Mouse (Mus musculus) skeletal muscle tissue, adult 2 months (tissue): ENCODE results near the gene Wnt10b.
A peak's percentile ranks its signal among the peaks of the same experiment; 100 is the strongest.
"Not testable (repeated sequence)": the region's sequence is repeated elsewhere in the genome, so short reads cannot be mapped to it uniquely, and the experiment has no call there.

Experiments
- DNase-seq: peaks from one replicate; pipeline ENCODE4 v3.0.0-alpha.2; 2012; ENCODE audit warnings: low read depth, low spot score

Gene Wnt10b

DNA sequence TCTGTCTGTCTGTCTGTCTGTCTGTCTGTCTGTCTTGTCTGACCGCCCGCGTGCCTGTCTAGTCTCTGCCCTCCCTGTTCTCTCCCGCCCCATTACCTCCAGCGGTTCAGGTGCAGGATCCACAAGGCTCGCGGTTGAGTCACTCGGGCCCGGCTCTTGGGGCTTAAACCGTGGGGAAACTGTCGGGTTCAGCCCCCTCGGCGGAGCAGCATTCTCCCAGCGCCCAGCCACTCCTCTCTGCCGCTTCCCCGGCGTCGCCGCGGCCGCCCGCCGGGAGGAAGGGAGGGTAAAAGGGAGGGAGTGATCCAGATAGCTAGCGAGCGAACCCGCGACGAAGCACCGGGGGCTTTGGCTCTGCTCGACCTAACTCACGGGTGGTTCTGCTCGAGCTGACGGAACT is at the start of gene Wnt10b:
Gene Wnt10b, minus strand, starts transcription at position 389 of the 400 bp plus-strand sequence.
- DNase-seq, result no peak

GRCm38 (mm10) chr15:98827611-98828011 is 49.7 kb upstream of the Wnt10b start:
- DNase-seq, result no peak

- no peak for DNase-seq
These were observed 45.5 kb upstream of the Wnt10b start for GRCm38 (mm10) chr15:98823434-98823833.

- no peak for DNase-seq
These were observed 44.2 kb upstream of the Wnt10b start for GRCm38 (mm10) chr15:98822147-98822546.

DNA sequence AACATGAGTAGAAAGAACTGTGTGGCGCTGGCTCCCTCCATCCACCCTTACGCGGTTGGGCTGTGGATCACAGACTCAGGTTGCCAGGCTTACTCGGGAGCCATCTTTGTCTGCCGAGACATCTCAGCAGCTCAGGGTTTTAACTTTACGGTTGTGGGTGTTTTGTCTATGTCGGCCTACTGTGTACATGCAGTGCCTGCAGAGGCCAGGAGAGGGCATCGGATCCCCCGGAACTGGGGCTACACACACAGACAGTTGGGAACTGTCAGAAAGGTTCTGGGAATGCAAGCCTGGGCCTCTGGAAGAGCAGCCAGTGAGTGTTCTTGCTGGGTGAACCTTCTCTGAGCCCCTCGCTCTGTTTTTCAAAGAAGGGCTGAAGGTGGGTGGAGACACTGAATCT is 43.5 kb upstream of the Wnt10b start:
- no peak for DNase-seq

DNA sequence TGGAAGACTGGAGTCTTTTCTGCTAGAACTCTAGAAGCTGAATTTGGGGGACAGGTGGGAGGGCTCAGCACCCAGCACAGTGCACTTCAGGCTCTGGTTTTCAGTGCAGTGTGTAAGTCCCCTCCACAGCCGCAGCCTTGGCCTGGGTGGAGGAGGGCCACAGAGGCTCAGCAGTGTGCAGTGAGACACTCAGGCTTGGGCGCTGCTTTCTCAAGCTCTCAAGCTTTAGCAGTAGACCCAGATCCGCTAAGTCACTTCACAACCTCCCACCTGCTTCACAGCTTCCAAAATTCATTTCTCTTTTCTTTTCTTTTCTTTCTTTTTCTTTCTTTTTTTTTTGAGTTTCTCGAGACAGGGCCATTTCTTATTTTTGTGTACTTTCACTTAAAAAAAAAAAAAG is 43.0 kb upstream of the Wnt10b start:
- no peak for DNase-seq

- DNase-seq, result no peak
These were observed 40.2 kb upstream of the Wnt10b start for GRCm38 (mm10) chr15:98818171-98818570.

DNA sequence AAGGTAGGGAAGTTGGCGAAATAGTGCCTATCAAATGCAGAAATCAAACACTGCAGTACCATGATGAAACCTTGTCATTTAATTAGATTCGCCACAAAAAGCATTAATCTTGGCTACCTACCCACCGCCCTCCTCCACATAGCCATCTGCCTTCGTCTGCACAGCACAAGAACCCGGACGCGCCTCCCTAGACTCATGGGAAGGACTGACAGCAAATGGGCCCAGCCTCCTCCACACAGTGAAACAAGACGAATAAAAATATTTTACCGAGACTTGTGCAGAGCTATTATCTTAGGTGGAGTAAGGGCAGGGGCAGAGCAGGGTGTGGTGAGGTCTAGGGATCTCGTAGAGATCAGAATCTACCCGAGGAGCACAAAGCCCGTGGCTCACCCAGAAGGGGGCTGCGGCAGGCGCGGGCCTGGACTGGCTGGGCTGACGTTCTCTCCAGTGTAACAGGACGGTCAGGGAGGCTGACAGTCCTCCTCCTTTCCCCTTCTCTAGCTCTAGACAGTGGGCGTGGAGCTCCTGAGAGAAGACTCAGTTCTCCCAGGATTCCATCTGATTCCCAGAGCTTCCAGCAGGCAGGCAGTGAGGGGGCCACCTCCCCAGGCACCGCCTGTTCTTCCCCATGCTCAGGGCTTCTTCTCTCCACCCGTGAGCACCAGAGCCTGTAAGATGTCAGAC is 34.9 kb upstream of the Wnt10b start:
- DNase-seq, result no peak

DNA sequence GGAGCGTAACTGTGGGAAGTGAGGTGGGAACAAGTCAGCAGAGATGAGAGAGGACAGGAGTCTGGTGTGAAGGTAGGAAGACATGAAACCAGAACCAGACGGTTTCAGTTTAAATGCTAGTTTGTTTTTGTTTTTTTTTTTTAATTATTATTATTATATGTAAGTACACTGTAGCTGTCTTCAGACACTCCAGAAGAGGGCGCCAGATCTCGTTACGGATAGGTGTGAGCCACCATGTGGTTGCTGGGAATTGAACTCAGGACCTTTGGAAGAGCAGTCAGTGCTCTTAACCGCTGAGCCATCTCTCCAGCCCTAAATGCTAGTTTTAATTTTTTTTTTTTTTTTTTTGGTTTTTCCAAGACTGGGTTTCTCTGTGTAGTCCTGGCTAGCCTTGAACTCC is 32.3 kb upstream of the Wnt10b start:
- not testable (repeated sequence) for DNase-seq

GRCm38 (mm10) chr15:98809390-98809789 is 31.4 kb upstream of the Wnt10b start, which contains the start of gene Ddn:
TSS of gene Ddn (minus strand) at chr15:98809490.
- no peak for DNase-seq

DNA sequence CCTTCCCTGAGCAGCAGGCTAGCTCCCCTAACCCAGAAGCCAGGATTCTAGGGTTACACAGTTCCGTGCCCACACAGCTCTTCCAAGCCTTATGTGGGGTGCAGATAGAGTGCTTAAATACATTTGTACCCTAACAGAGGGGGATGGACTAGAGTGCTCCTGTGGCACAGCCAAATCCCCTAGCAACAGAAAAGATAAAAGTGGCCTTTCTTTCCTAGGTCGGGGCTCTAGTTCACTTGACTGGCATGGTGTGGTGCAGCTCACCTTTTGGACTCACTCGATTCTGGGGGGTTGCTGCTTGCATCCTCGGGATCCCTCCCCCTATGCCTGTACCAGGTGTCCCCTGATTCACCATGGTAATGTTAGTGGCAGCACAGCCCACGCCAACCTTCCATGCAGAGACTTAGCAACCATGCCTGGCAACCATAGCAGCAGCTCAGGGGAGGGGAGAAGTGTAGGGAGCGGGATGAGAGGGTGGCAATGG is 30.7 kb upstream of the Wnt10b start:
- no peak for DNase-seq

GRCm38 (mm10) chr15:98807895-98808650 is 30.1 kb upstream of the Wnt10b start:
- DNase-seq, result no peak

DNA sequence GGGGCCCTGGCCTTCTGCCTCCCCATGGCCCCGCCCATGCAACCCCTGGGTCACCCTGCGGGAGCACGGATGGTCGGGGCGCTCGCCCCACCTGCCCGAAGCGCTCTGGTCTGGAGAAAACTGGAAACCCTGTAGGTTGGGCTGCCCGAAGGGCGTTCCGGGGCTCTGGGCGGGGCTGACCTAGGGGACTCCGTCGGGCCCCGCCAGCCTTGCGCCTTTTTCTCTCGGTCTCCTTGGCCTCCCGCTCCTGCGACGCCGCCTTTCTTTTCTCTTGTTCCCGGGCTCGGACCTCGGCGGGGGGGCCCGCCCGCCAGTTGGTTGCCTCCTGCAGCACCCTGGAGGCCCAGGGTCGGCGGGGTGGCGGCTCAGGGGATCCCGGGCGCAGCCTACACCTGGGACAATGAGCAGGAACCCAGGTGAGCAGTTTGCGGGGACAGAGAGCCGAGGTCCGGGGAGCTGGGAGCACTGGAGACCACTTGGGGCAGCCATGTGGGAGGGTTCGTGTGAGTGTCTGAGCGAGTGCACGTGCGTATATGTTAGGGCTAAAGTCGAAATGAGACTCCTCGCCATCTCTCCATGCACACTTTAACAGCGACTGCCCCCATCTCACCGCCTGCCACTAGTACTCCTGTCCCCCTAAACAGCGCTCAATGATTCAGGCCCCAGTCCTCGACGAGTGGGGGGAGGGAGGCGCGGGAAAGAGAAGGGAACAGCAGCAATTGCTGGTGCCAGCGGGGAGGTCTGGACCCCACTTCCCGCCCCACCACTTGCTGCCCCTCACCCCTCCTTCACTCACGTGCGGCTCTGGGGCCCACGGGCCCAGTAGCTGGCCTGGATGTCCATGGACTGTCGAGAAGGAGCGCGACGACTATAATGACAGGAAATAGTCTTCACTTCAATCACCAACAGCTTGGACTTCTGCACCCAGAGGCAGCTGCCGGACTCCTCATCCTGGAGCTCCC is 29.1 kb upstream of the Wnt10b start:
- DNase-seq, result no peak

DNA sequence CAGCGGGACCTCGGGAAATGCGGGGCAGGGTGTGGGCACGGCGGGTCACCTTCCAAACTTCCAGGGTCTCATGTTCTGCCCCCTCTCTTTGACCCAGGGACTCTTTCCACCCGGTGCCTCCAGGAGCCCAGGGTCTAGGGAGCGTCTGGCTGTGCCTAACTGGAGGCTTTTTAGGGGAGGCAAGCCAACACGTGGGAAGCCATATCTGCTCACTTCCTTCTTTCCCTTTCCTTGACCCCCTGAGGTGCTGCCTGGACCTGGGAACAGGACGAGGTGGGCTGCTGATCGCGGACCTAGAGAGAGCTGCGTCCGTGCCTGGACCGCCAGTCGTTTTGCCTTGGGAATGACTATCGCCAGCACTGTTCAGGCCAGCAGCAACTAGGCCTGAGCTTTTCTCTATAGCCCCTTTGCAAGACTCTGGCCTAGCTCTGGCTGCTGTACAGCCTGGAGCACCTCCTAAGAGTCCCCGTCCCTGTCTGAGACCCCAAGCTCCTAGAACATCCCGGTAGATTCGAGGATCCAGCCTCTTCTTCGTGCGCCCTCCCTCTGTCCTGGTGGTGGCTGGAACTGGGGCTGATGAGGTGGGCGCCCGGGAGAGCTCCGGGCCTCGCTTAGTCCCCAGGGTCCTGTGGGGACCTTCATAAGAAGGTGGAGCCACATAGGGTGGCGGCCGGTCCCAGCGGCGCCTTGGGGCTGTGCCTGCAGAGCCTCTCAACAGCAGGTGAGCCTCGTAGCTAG is 28.3 kb upstream of the Wnt10b start:
- no peak for DNase-seq

GRCm38 (mm10) chr15:98805324-98806040 is 27.5 kb upstream of the Wnt10b start:
- DNase-seq, result no peak

- no peak for DNase-seq
These were observed 26.1 kb upstream of the Wnt10b start for GRCm38 (mm10) chr15:98804054-98804453.

GRCm38 (mm10) chr15:98802926-98803325 is 25.0 kb upstream of the Wnt10b start:
- DNase-seq, result no peak

- peak; percentile 53 for DNase-seq
These were observed 21.4 kb upstream of the Wnt10b start for GRCm38 (mm10) chr15:98799396-98799795.

GRCm38 (mm10) chr15:98798903-98799302 is 21.0 kb upstream of the Wnt10b start:
- DNase-seq, result no peak

DNA sequence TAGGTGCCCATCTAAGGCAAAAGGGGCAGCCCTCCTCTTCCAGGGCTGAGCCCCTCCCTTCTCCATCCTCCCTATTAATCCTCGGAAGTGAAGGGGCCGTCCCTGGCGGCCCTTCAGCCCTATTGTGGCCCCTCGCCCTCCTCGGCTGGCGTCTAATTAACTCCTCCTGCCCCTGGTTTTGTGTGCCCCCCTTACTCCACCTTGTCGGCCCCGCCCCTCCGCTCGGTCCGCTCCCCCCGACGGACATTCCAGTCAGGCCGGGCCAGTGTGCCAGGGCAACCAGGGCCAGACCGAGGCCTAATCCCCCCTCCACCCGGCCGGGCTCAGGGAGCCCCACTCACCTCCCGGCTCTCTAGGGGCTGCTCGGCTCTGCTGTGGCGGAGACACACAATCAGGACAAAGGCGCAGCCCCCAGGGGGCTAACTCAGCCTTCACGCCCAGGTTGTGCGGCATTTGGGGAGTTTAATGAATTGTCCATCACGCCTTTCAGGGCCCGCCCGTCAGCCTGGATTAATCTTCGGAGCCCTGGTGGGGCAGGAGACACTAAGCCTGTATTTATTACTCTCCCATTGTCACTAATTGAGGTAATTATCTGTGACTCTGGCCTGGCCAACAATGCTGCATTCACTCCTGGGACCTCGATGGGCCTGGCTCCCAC is 20.0 kb upstream of the Wnt10b start:
- DNase-seq, result no peak
